Mouse (Mus musculus) liver, embryonic 13.5 days (tissue): ENCODE measurements around the gene Lrch4. TPM values are rescaled to one million over a fixed set of nuclear protein-coding genes. Genes with fewer than 3 reads are reported as not detected.
A peak's percentile ranks its signal among the peaks of the same experiment; 100 is the strongest.

ENCODE experiments used
- ATAC-seq: fragments of 200-750 bp; cut with Nextera tagmentation; 2 replicates; pipeline ENCODE4 v1.8.0; 2017; ENCODE audit warnings: low read depth, mild to moderate bottlenecking, moderate number of reproducible peaks, moderate library complexity
- DNase-seq: peaks from one replicate; pipeline ENCODE4 v3.0.0; 2022
- H3K27ac ChIP-seq: fragments of 300-500 bp; sonication (generic); 2 replicates; pipeline ENCODE4 v1.5.1; 2015; ENCODE audit warnings: moderate library complexity, mild to moderate bottlenecking, inconsistent platforms
- H3K27me3 ChIP-seq: fragments of 300-500 bp; sonication (generic); 2 replicates; pipeline ENCODE4 v1.6.1; 2015; ENCODE audit warnings: mild to moderate bottlenecking, inconsistent platforms
- H3K36me3 ChIP-seq: fragments of 300-500 bp; sonication (generic); 2 replicates; pipeline ENCODE4 v1.6.1; 2015; ENCODE audit warnings: mild to moderate bottlenecking, inconsistent platforms
- H3K4me1 ChIP-seq: fragments of 300-500 bp; sonication (generic); replicated peaks from 2 replicates; pipeline ENCODE4 v1.6.1; 2015; ENCODE audit warnings: inconsistent platforms
- H3K4me2 ChIP-seq: fragments of 300-500 bp; sonication (generic); 2 replicates; pipeline ENCODE4 v1.6.1; 2015; ENCODE audit warnings: inconsistent platforms, mild to moderate bottlenecking, moderate library complexity
- H3K4me3 ChIP-seq: fragments of 300-500 bp; sonication (generic); replicated peaks from 2 replicates; pipeline ENCODE4 v1.5.1; 2015; ENCODE audit warnings: mild to moderate bottlenecking, inconsistent platforms
- H3K9ac ChIP-seq: fragments of 300-500 bp; sonication (generic); 2 replicates; pipeline ENCODE4 v1.6.1; 2015; ENCODE audit warnings: mild to moderate bottlenecking, inconsistent platforms
- H3K9me3 ChIP-seq: fragments of 300-500 bp; sonication (generic); replicated peaks from 2 replicates; pipeline ENCODE4 v1.6.1; 2016; ENCODE audit warnings: inconsistent platforms
- WGBS: fragments of 180-500 bp; shearing (Covaris S2); methylation state at CpG from one replicate; pipeline ENCODE4 v1.1.7; 2015; ENCODE audit not compliant: insufficient replicate concordance; 5-methylcytosine and 5-hydroxymethylcytosine counted together
- polyA plus RNA-seq: library from polyadenylated mRNA; unstranded; fragments of >200 nt; fragmentation: Nextera tagmentation; extraction: Ambion mirVana; gene quantifications from 2 replicates; pipeline ENCODE4 v1.2.1, GENCODE M21; 2015

Gene Lrch4
- polyA plus RNA-seq, 1 experiment from 2014 or later: 24.8 TPM

DNA sequence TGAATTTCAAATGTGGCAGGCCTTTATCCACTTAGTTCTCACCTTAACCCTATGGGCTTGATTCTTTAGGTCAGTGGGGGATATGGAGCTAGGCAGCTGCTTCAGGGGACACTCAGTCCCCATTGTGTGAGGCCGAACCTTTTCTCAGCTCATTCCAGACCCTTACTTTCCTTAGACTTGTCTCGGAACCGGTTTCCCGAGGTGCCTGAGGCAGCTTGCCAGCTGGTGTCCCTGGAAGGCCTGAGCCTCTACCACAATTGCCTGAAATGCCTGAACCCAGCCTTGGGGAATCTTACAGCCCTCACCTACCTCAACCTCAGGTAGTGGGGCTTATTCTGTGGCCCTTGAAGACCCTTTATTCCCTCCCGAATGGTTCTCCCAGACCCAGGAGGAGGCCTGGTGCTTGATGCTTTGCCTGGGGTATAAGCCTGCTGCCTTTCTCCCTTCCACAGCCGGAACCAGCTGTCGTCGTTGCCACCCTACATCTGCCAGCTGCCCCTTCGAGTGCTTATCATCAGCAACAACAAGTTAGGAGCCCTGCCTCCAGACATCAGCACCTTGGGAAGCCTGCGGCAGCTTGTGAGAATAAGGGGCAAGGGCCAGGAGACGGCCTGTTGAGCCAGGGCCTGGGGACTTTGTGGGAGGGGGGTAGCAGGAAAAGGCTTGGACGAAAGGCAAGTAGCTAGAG, 4.6 kb downstream of the Lrch4 start:
- DNase-seq: no peak
- 79% methylated on average over 12 of the region's 12 CpGs for WGBS
- Histone ChIP-seq H3K9me3 (no peaks in the 10 kb centered on the region), H3K4me3 (no peak overlapping the region), H3K4me2 (no peak overlapping the region), H3K27ac (no peak overlapping the region), H3K27me3 (no peaks in the 10 kb centered on the region), H3K36me3 (peaks cover 59% of the 10 kb centered on the region), H3K4me1 (peaks cover 41% of the 10 kb centered on the region), H3K9ac (no peak overlapping the region)
- ATAC-seq: no peak

DNA sequence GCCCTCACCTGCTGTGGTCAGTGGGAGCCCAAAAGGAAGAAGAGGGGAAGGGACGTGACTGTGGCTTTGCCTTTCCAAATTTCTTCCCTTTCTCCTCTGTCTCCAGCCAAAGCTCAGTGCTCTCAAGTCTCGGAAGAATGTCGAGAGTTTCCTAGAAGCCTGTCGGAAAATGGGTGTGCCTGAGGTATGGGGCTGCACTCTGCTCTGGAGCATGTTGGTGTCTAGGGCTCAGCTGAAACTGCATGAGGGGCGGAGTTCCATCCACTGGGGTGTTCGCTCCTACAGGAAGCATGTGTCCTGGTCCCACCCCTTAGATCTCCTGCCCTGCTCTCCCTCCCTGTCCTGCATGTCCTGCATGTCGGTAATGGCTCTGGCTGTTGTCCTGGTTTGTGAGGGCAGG, 10.6 kb downstream of the Lrch4 start:
- WGBS: 75% methylated on average over 7 of the region's 7 CpGs

GRCm38 (mm10) chr5:137641054-137641453, 12.1 kb downstream of the Lrch4 start, which contains the start of gene Sap25:
Gene Sap25 (plus strand): TSS chr5:137641334.
- H3K27me3 ChIP-seq: peaks cover 30% of the 10 kb centered on the region
- H3K4me1 ChIP-seq: peaks cover 48% of the 10 kb centered on the region
- 0 out of 2 replicates have a peak, but pooled peaks have one; percentile 6 for ATAC-seq
- no peak within 1 kb of the TSS for H3K9ac ChIP-seq
- no peak within 1 kb of the TSS for H3K4me3 ChIP-seq
- H3K9me3 ChIP-seq: no peaks in the 10 kb centered on the region
- H3K4me2 ChIP-seq: no peak within 1 kb of the TSS
- peaks cover 68% of the 10 kb centered on the region for H3K36me3 ChIP-seq
- H3K27ac ChIP-seq: no peak within 1 kb of the TSS
- DNase-seq: peak; percentile 41
- 80% methylated on average over 19 of the region's 19 CpGs for WGBS

More for the DNA sequence above, 10.6 kb downstream of the Lrch4 start:
- no peak overlapping the region for H3K27ac ChIP-seq
- peaks cover 32% of the 10 kb centered on the region for H3K4me1 ChIP-seq
- no peak overlapping the region for H3K4me2 ChIP-seq
- H3K9ac ChIP-seq: no peak overlapping the region
- ATAC-seq (no peak), DNase-seq (no peak)
- no peaks in the 10 kb centered on the region for H3K9me3 ChIP-seq
- H3K36me3 ChIP-seq: peaks cover 84% of the 10 kb centered on the region
- no peak overlapping the region for H3K4me3 ChIP-seq
- peaks cover 14% of the 10 kb centered on the region for H3K27me3 ChIP-seq

GRCm38 (mm10) chr5:137642886-137643285, 14.0 kb downstream of the Lrch4 start:
- H3K4me1 ChIP-seq: peaks cover 59% of the 10 kb centered on the region
- no peak for DNase-seq
- WGBS: 66% methylated on average over 4 of the region's 4 CpGs

GRCm38 (mm10) chr5:137644484-137644883, 15.6 kb downstream of the Lrch4 start:
- no peak for ATAC-seq
- WGBS: 55% methylated on average over 19 of the region's 19 CpGs
- Histone ChIP-seq H3K27ac (no peak overlapping the region), H3K4me1 (peaks cover 66% of the 10 kb centered on the region), H3K4me2 (no peak overlapping the region), H3K4me3 (no peak overlapping the region), H3K9me3 (no peaks in the 10 kb centered on the region), H3K9ac (no peak overlapping the region), H3K27me3 (peaks cover 38% of the 10 kb centered on the region), H3K36me3 (peaks cover 34% of the 10 kb centered on the region)
- no peak for DNase-seq

More at GRCm38 (mm10) chr5:137642886-137643285, 14.0 kb downstream of the Lrch4 start:
- H3K27ac ChIP-seq: no peak overlapping the region
- H3K27me3 ChIP-seq: peaks cover 38% of the 10 kb centered on the region
- no peak overlapping the region for H3K4me2 ChIP-seq
- no peak overlapping the region for H3K4me3 ChIP-seq
- H3K36me3 ChIP-seq: peaks cover 50% of the 10 kb centered on the region
- no peak overlapping the region for H3K9ac ChIP-seq
- H3K9me3 ChIP-seq: no peaks in the 10 kb centered on the region
- ATAC-seq: no peak

DNA sequence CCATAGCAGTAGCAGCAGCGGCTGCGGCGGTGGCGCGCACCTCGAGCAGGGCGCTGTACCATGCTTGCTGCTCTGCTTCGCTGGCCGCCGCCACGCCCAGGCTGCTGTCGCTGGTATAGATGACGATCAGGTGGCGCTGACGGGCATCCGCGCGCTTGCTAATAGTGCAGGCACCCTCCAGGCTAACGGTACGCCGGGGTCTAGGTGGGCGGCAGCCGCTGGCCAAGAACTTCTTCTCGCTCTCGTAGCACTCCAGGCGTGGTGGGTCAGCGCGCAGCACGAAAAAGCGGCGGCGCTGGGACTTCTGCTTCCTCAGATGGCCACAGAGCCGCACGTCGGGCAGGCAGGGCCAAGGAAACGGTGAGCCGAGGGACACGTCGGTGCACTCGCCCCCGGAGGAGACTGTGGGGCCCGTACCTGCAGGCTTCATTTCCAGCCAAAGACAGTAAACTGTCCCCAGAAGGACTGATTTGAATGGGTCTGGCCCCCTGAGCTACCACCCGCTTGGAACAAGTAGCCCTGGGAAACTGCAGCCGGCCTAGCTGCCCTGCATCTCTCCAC, 16.2 kb downstream of the Lrch4 start:
- peak overlapping the region; percentile 23 for H3K9ac ChIP-seq
- peak overlapping the region; percentile 44 for H3K4me3 ChIP-seq
- ATAC-seq (no peak), DNase-seq (peak; percentile 41)
- 4% methylated on average over 44 of the region's 44 CpGs for WGBS
- peaks cover 69% of the 10 kb centered on the region for H3K4me1 ChIP-seq
- H3K4me2 ChIP-seq: peak overlapping the region; percentile 71
- H3K27me3 ChIP-seq: peaks cover 38% of the 10 kb centered on the region
- no peak overlapping the region for H3K27ac ChIP-seq
- H3K36me3 ChIP-seq: peaks cover 27% of the 10 kb centered on the region
- no peaks in the 10 kb centered on the region for H3K9me3 ChIP-seq

DNA sequence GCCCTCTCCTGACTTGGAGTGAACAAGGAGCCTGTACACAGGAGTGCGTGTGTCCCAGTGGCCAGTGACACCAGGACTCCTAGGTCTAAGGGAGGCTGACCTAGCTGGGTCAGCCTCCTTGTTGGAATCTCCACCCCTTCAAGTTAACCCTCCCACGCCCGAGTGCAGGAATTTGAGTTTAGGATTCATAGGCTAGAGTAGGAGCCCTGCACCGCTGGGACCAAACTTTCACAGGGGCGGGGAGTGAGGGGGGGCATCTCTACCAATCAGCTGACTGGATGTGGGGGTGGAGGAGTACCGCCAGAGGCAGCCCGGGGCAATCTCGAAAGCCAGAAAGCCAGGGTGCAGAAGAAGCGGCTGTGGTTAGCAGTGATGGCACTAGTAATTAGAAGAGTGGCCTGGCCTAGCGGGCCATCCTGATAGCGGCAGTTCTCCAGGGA, 16.8 kb downstream of the Lrch4 start, which contains the start of gene Irs3:
Irs3 (minus strand) TSS at position 63 of the 440 bp plus-strand sequence.
- peak; percentile 11; the same call in 1 of the 2 replicates for ATAC-seq
- peaks cover 38% of the 10 kb centered on the region for H3K27me3 ChIP-seq

DNA sequence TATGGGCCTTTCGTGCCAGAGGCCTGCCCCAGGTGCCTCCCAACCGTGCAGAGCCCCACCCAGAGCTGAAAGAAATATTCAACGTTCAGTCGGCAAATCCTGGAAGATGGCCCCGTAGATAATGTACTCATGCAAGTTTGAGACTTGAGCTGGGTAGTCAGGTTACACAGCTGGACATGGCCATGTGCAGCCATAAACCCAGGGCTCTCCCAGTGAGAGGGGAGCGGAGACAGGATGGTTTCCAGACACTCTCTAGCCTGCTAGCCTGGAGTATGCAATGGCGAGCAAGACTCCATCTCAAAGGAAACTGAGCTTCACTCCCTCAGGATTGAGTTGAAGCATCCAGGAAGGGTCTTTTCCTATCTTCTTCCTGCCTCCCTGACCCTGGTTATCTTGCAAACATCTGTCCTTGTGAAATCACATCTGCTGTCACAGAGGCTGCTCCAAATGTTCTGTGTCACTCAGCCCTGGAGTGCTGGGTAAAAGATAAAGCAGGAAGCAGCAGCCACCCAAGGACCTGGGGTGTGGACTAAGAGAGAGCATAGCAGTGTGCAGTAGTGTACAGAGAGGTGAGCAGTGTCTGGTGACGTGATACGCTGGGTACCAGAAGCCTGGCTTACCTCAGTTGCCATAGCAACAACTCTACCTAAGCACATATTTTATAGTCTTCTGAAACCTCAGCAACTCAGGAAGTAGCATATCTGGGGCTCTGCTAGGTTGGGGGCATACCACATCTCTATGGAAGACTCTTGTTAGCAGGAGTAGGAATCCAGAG, 19.1 kb downstream of the Lrch4 start:
- Histone ChIP-seq H3K4me1 (peaks cover 70% of the 10 kb centered on the region), H3K27me3 (peaks cover 38% of the 10 kb centered on the region), H3K4me3 (no peak overlapping the region), H3K36me3 (peaks cover 26% of the 10 kb centered on the region), H3K27ac (no peak overlapping the region), H3K4me2 (no peak overlapping the region), H3K9me3 (no peaks in the 10 kb centered on the region), H3K9ac (no peak overlapping the region)
- 45% methylated on average over 9 of the region's 9 CpGs for WGBS
- ATAC-seq: peak; percentile 58
- no peak for DNase-seq

More for the DNA sequence above, 16.8 kb downstream of the Lrch4 start, which contains the start of gene Irs3:
- Histone ChIP-seq H3K4me1 (peaks cover 69% of the 10 kb centered on the region), H3K4me2 (peak within 1 kb of the TSS; percentile 71), H3K9ac (peak within 1 kb of the TSS; percentile 23), H3K27ac (no peak within 1 kb of the TSS), H3K36me3 (peaks cover 25% of the 10 kb centered on the region), H3K4me3 (peak within 1 kb of the TSS; percentile 44), H3K9me3 (no peaks in the 10 kb centered on the region)
- 16% methylated on average over 11 of the region's 11 CpGs for WGBS
- DNase-seq: no peak

- Histone ChIP-seq H3K36me3 (peaks cover 39% of the 10 kb centered on the region), H3K9me3 (no peaks in the 10 kb centered on the region), H3K4me2 (no peak overlapping the region), H3K27ac (peak overlapping the region; percentile 63; the same call in 1 of the 2 replicates), H3K4me3 (no peak overlapping the region), H3K4me1 (peaks cover 76% of the 10 kb centered on the region), H3K27me3 (peaks cover 26% of the 10 kb centered on the region), H3K9ac (no peak overlapping the region)
- 41% methylated on average over 4 of the region's 4 CpGs for WGBS
- no peak for ATAC-seq
- DNase-seq: no peak
These were observed 20.3 kb downstream of the Lrch4 start for GRCm38 (mm10) chr5:137649251-137649650.

- peak overlapping the region; percentile 63 for H3K27ac ChIP-seq
- no peaks in the 10 kb centered on the region for H3K9me3 ChIP-seq
- H3K4me2 ChIP-seq: 0 out of 2 replicates have a peak overlapping the region, but pooled peaks have one; percentile 23
- peaks cover 46% of the 10 kb centered on the region for H3K36me3 ChIP-seq
- H3K27me3 ChIP-seq: peaks cover 19% of the 10 kb centered on the region
- H3K4me3 ChIP-seq: no peak overlapping the region
- WGBS: 23% methylated on average over 18 of the region's 18 CpGs
- DNase-seq (peak; percentile 35), ATAC-seq (peak; percentile 24)
- peaks cover 70% of the 10 kb centered on the region for H3K4me1 ChIP-seq
- H3K9ac ChIP-seq: no peak overlapping the region
These were observed 21.0 kb downstream of the Lrch4 start for GRCm38 (mm10) chr5:137649669-137650571.
